Mouse (Mus musculus) splenic B cell, adult 2 months (primary cell): ENCODE data around the gene Vcl.

Source experiments
- DNase-seq: peaks from one replicate; pipeline ENCODE4 v3.0.0-alpha.2; 2011; ENCODE audit warnings: low read depth, low spot score
- H3K27me3 ChIP-seq: 2 replicates; pipeline ENCODE4 v1.6.1; 2012; ENCODE audit warnings: mild to moderate bottlenecking, low read length, moderate library complexity, mixed read lengths; ENCODE audit not compliant: control insufficient read depth, poor library complexity, insufficient read depth, severe bottlenecking
- H3K36me3 ChIP-seq: 2 replicates; pipeline ENCODE4 v1.6.1; 2012; ENCODE audit warnings: mild to moderate bottlenecking, low read length, moderate library complexity, mixed read lengths; ENCODE audit not compliant: control insufficient read depth, poor library complexity, insufficient read depth, severe bottlenecking

The Vcl gene

DNA sequence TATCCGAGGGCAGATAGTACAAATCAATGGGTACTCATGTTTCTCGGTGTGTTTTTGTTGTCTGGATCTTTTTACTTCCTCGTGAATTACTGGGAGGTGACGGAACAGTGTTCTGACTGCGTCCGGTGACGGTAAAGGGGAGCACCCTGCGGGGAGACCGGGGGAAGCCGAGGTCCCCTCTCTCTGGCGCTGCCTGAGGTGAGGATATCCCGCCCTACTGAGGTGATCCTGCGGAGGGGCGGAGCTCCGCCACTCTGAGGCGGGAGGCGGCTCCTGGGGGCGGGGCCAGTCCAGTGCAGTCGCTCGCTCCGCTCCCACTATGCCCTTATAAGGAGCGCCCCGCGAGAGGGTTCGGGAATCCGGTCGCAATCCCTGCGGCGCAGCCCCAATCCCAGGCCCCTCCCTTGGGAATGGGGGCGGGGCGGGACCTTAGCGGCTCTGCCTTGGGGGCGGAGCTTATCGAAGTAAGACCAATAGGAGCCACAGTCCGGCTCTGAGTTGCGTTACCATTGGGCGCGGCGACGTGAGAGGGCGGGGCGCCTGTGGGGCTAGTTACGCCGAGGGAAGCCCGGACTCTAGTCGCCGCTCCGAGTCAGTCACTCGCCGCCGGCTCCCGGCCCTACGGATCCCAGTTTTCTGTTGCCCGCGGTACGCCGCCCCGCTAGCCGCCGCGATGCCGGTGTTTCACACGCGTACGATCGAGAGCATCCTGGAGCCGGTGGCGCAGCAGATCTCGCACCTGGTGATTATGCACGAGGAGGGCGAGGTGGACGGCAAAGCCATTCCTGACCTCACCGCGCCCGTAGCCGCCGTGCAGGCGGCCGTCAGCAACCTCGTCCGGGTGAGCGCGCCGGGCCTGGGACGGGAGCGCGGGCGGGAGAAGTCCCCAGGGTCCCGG lies at the start of gene Vcl:
Gene Vcl, plus strand, starts transcription at position 551 of the 898 bp plus-strand sequence.
- Histone ChIP-seq H3K36me3 (no peaks in the 10 kb centered on the region), H3K27me3 (no peaks in the 10 kb centered on the region)
- DNase-seq = peak; percentile 94

- no peak for DNase-seq
- Histone ChIP-seq H3K27me3 (no peaks in the 10 kb centered on the region), H3K36me3 (no peaks in the 10 kb centered on the region)
These were observed 44.5 kb upstream of the Vcl start for GRCm38 (mm10) chr14:20884691-20885090.

DNA sequence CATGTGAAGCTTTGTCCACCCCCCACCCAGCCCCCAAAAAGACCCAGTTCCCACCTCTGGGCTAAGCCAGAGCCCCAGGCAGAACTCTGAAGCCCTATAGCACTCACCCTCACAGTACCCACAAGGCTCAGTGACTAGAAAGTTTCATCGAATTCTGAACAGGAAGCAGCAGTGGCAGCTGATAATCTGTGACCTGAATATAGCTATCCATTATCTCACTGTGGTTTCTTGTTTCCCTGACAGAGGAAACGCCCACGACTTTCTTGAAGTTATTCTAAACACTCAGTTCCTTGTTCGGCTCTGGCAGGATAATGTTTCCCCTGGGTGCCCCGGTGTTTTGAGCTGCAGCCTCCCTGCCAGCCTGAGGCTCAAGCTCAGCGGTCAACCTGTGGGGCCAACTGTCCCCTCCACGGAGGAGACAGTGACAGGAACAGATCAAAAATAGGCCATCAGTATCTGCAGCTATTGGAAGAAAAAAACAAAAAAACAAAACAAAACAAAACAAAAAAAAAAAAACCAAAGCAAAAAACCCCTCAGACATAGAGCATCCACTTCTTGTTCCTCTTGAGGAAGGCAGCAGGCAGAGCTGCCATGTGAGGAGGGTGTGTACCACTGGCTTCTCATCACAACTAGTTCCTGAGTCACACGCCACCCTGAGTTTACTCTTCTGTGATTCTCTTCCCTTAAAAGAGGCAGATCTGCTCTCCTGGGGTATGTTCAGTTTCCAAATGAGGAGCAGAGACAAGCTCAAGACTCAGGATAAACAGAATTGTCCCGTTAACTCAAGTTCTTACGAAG lies 43.9 kb upstream of the Vcl start:
- H3K27me3 ChIP-seq = no peaks in the 10 kb centered on the region
- no peaks in the 10 kb centered on the region for H3K36me3 ChIP-seq
- peak; percentile 83 for DNase-seq

GRCm38 (mm10) chr14:20886266-20886665 lies 42.9 kb upstream of the Vcl start:
- no peaks in the 10 kb centered on the region for H3K36me3 ChIP-seq
- DNase-seq = peak; percentile 62
- no peaks in the 10 kb centered on the region for H3K27me3 ChIP-seq

DNA sequence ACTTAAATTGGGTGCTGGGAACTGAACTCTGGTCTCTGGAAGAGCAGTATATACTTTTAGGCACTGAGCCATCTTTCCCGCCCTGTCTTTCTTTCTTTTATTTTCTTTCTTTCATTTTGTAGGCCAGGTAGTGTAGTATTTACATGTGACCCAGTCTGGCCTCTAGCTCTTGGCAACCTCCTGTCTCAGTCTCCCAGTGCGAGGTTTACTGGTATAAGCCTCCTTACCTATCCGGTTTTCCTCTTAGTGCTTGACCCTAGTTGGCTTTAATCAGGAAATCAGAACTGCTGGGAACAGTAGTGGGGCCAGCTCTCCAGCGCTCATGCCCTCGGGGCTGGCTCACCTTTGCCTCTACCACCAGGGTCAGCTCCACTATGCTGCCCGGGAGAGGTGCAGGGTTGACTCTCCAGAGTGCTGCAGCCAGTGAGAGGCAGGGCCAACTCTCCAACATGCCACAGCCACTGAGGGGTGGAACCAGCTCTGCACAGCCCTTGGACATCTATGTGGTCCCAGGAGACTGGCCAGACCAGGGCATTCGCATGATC lies 41.6 kb upstream of the Vcl start:
- no peak for DNase-seq
- Histone ChIP-seq H3K36me3 (no peaks in the 10 kb centered on the region), H3K27me3 (no peaks in the 10 kb centered on the region)

GRCm38 (mm10) chr14:20891941-20892402 lies 37.2 kb upstream of the Vcl start:
- no peaks in the 10 kb centered on the region for H3K36me3 ChIP-seq
- no peaks in the 10 kb centered on the region for H3K27me3 ChIP-seq
- no peak for DNase-seq

GRCm38 (mm10) chr14:20893815-20894214 lies 35.4 kb upstream of the Vcl start:
- Histone ChIP-seq H3K27me3 (no peaks in the 10 kb centered on the region), H3K36me3 (no peaks in the 10 kb centered on the region)
- no peak for DNase-seq

DNA sequence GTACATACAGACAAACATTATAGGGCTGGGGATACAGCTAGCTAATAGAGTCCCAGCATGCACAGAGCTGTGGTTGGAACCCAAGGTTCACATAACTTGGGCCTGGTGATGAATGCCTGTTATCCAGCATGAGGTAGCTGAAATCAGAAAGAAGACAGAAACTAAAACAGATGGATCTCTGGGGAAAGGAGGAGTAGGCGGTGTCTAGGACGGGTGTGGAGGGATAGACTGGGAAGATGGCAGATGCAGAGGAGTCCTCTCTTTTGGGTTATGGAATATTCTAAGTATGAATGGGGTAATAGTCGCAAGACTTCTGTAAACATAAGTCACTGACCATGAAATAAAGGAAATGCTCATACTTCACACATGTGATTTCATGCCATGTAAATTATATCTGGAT lies 27.9 kb upstream of the Vcl start:
- DNase-seq = no peak
- H3K36me3 ChIP-seq = no peaks in the 10 kb centered on the region
- no peaks in the 10 kb centered on the region for H3K27me3 ChIP-seq

GRCm38 (mm10) chr14:20903137-20903536 lies 26.1 kb upstream of the Vcl start:
- no peak for DNase-seq
- Histone ChIP-seq H3K36me3 (no peaks in the 10 kb centered on the region), H3K27me3 (no peaks in the 10 kb centered on the region)

DNA sequence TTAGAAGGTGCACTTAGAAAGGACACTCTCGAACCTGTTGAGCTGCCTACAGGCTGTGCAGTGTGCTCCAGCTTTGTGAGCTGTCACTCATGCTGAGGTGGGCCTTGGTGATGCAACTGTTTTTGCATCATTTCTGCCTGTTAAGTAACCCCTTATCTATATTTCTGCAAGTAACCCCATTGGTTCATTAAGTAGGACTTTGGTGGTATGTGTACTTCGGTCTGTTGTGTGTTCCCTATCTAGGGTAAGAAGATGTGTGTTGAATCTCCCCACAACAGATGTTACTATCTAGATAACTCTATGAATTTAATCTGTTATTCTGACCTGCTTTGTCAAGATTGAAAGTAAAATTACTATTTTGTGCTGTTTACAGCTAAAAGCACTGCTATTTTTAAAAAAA lies 17.4 kb upstream of the Vcl start:
- no peak for DNase-seq
- Histone ChIP-seq H3K27me3 (no peaks in the 10 kb centered on the region), H3K36me3 (no peaks in the 10 kb centered on the region)

DNA sequence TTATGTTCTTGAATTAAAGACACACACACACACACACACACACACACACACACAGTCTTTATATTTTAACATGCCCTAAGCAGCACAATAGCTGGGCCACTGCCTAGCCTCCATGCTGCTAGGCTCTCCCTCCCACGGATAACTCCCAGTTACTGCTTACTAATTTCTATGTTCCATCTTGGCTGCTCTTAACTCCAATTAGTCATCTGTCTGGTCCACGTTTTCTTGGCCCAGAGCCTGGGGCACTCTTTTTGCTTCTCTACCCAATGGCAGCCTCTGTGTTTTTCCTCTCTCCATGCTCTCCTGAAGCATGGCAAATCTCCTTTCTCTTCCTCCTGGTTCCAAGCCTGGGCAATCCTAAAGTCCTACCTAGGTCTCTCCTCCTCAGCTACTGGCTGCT lies 14.8 kb upstream of the Vcl start:
- no peak for DNase-seq
- Histone ChIP-seq H3K27me3 (no peaks in the 10 kb centered on the region), H3K36me3 (no peaks in the 10 kb centered on the region)

GRCm38 (mm10) chr14:20916625-20917612 lies 12.3 kb upstream of the Vcl start:
- no peaks in the 10 kb centered on the region for H3K27me3 ChIP-seq
- DNase-seq = no peak
- H3K36me3 ChIP-seq = no peaks in the 10 kb centered on the region

GRCm38 (mm10) chr14:20924071-20924789 lies 5.0 kb upstream of the Vcl start:
- Histone ChIP-seq H3K27me3 (no peaks in the 10 kb centered on the region), H3K36me3 (no peaks in the 10 kb centered on the region)
- peak; percentile 57 for DNase-seq
